Mouse (Mus musculus) neutrophil, adult 59 days (primary cell): Measurements from ENCODE around the gene Hsf3. TPM values are rescaled to one million over a fixed set of nuclear protein-coding genes. Genes with fewer than 3 reads are reported as not detected.

Experiments
- total RNA-seq, 2 experiments: library from RNA; stranded (reverse); gene quantifications; 1 replicate in 1 of 2; 2 replicates in 1 of 2; pipeline ENCODE4 v1.2.4; 2023

The Hsf3 gene
- not detected for total RNA-seq

GRCm38 (mm10) chrX:96456201-96456963, at the start of gene Hsf3:
Hsf3 (minus strand) TSS chrX:96456294.

GRCm38 (mm10) chrX:96455149-96455548, 945 bp downstream of the Hsf3 start, which contains the start of gene Heph:
Heph (plus strand) TSS chrX:96455359.

GRCm38 (mm10) chrX:96293338-96293737, 162.8 kb downstream of the Hsf3 start, which contains the start of gene Vsig4:
Vsig4 (minus strand) TSS chrX:96293438.

Other genes starting within 250 kb of the Hsf3 start
- not detected for gene Vsig4, start 162.9 kb downstream of the Hsf3 start, total RNA-seq
- under 1 TPM in 1 of 2 experiments, not detected in 1; 0.13 TPM for gene Heph, start 935 bp downstream of the Hsf3 start, total RNA-seq